Mouse (Mus musculus) gastrocnemius, adult 8-10 months (tissue): ENCODE data around the gene Tmem251. TPM values are rescaled to one million over a fixed set of nuclear protein-coding genes. Genes with fewer than 3 reads are reported as not detected.
A peak's percentile ranks its signal among the peaks of the same experiment; 100 is the strongest.

Experiments used
- DNase-seq, 2 experiments: peaks; one replicate each; pipeline ENCODE4 v3.0.0; 2022; ENCODE audit warnings: low spot score in 2 of 2
- total RNA-seq, 4 experiments: library from RNA; stranded (reverse); gene quantifications; 2 replicates each; pipeline ENCODE4 v1.2.4; 2022

Gene Tmem251
- total RNA-seq, 4 experiments from 2014 or later: 2.3 to 4.2 (median 2.5) TPM

DNA sequence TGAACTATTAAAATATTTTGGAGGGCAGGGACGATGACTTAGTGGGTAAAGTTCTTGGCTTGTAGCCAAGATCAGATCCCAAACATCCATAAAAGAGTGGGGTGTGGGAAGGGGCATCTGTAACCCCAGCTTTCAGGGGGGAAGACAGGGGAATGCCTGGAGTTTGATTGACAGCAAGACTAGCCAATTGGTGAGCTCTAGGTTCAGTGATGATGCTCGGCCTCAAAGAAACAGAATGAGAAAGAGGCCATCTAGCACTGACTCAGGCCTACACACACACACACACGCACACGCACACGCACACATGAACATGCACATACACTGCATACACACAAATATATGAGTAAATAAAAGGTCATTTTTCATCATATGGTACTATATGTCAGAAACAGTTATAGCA lies 33.7 kb upstream of the Tmem251 start:
- DNase-seq: no peak

DNA sequence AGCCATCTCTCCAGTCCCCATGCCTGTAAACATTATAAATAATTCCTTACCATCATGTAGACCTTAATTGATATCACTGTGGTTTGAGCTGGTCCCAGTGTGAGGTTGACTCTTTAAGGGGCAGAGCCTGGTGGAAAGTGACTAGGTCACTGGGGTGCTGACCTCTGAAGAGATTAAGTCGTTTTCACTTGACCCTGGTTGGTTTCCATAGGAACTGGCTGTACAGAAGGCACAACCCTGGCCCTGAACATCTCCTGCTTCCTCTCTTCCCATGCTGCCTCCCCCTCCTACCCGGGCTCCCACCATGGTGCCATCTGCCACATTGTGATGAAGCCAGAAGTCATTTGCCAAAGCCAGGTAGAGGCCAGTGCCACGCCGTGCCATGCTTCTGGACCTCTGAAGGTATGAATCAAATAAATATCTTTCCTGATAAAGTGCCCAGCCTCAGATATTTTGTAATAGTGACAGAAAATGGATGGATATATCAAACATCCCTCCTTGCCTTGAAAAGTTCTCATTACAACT lies 32.6 kb upstream of the Tmem251 start:
- DNase-seq: no peak

DNA sequence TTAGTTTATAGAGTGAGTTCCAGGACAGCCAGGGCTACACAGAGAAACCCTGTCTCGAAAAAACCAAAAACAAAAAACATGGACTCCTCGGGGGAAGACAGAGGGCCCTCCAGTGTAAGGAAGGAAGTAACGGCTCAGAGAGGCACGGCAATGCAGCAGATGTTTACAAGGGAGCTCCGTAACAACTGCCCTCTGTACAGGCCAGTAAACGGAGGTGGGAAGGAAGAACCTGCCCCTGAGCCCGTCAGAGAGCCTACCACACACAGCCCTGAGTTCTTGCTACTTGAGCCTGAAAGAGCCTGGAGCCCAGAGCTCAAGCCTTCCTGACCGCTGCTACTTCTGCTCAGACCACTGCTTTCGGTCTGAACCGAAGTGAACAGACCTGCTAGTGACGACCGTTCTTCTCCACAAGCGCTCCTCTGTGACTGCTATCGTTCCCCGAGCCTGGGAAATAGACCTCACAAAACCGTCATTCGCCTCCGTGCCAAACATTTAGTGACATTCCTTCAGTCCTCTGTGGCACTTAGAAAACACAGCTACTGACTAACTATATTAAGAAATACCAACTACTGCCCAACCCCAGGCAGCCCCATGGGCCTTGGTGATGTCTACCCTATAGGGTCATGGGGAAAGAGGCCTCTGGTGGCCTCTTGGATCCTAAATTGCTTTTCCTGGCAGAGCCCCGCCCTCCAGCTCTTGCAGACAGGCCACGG lies 30.3 kb upstream of the Tmem251 start:
- no peak for DNase-seq

GRCm38 (mm10) chr12:102714116-102714515 lies 29.4 kb upstream of the Tmem251 start:
- DNase-seq: no peak

GRCm38 (mm10) chr12:102714654-102715395 lies 28.7 kb upstream of the Tmem251 start:
- DNase-seq: no peak

DNA sequence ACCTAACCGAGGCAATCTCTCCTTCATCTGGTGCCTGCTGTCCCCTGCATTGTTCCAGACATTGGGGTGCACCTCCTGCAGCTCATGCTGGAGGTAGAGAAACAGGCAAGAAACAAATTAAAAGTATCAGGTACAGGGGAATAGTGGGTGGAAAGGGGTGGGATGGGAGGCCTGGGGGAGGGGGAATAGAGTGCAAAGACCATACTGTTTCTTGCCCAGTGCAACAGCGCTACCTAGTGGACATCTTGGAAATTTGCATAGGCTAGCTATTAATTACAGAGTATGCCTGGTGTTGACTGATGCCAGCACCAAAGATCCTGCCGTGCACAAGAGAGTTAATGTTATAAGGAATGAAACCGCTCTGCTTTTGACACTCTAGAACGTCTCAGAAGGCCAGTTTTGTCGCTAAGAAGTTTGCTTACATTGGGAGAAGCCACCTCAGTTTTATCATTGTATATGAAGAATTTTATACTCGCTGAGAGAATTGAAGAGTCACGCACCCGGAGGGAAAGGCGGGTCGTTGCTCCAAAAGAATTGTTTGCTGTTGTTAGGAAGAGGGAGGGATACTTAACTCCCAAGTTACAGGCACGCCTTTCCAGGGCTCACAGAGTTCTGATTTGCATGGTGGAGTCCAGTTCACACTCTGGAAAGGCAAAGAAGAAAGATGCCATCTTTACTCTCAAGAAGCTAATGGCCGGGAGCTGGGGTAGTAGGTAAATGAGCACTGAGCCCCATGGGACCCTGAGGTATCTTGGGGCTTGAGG lies 23.8 kb upstream of the Tmem251 start:
- DNase-seq: no peak

GRCm38 (mm10) chr12:102722451-102722850 lies 21.1 kb upstream of the Tmem251 start:
- no peak for DNase-seq

DNA sequence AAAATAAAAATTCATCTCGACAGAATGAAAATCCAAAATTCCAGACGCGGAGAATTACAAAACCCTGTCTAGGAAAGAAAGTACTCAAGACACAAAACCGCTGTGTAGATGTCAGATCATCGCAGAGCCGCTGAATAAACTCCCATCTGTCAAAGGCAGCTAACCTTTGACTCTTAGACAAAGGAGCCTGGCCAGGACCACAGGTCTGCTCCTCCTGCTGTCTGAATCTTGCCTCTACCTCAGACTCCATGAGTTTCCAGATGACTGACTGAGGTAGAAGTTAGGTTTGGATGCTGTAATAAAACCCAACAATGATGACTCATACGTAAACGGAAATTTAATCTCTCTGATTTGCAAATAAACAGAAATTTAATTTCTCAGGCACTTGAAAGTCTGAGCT lies 20.6 kb upstream of the Tmem251 start:
- no peak for DNase-seq

DNA sequence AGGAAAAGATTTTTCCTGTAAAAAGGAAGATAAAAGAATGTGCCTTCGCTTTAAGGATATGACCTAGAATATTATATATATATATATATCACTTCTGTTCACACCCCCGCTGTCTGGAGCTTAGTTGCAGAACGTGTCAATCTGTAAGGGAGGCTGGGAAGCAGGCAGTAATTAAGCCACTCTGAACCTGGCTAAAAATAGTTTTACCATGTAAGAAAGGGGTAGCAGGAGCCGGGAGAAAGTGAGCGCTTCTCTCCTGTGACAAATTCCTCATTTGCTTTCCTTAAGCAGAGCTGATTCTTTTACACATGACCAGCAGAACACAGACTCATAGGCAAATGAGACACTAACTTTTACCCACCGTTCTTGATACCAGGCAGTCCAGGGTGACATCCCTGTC lies 19.7 kb upstream of the Tmem251 start:
- no peak for DNase-seq

DNA sequence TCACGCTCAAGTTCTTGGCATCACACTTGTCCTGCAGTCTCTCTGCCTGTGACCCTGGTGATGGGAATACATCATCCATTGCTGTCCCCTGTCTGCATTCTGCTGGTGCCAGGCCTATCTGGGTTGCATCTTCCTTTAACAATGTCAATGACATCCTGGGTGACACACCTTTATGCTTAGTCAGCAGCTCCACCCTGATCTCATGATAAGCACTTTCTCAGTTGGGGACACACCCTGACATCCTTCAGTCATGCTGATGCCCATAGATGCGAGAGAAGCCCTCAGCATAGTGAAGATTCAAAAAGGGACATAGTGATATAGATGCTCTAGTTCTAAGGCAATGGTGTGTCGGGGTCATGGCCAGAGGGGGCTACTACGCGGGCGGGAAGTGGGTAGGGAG lies 18.4 kb upstream of the Tmem251 start:
- DNase-seq: no peak

GRCm38 (mm10) chr12:102725761-102726175 lies 17.8 kb upstream of the Tmem251 start:
- no peak for DNase-seq

DNA sequence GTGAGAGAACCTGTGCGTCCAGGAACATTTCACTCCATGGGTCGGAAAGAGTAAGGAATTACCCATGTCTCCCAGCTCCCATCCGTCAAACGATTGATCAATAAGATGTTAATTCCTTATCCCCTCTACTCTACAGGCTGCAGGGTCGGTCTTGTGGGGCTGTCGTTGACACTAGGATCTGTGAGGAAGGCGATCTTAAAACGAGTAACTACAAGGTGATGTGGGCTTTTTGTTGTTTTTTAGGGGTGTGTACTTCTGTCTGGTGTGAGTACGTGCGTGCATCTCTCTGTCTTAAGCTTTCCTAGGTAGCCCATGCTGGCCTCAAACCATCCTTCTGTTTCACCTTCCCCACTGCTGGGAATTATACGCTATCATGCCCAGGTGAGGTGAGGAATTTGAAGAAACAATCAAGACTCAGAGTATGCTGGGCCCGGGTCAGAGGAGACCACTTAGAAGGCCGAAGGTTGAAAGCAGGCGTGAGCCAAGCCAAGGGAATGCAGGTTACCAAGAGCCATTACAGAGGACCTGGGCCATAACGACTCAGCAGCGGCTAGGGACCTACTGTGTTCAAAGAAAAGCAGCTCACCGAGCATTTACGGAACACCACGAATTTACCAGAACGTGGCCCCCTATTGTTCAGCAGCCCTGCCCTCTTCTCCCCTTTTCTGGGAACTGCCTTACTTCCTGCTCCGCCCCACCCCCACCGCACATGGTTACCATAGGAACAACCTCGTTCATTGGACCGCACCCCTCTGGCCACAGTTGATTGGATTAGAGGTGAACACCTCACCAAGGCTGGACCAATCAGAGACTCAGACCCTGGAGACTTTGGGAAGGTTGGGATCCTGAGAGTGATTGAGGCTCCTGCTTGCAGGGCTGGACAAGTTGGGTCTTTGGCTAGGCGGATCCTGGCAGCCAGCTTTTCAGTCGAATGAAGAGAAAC lies 13.4 kb upstream of the Tmem251 start:
- DNase-seq: no peak

DNA sequence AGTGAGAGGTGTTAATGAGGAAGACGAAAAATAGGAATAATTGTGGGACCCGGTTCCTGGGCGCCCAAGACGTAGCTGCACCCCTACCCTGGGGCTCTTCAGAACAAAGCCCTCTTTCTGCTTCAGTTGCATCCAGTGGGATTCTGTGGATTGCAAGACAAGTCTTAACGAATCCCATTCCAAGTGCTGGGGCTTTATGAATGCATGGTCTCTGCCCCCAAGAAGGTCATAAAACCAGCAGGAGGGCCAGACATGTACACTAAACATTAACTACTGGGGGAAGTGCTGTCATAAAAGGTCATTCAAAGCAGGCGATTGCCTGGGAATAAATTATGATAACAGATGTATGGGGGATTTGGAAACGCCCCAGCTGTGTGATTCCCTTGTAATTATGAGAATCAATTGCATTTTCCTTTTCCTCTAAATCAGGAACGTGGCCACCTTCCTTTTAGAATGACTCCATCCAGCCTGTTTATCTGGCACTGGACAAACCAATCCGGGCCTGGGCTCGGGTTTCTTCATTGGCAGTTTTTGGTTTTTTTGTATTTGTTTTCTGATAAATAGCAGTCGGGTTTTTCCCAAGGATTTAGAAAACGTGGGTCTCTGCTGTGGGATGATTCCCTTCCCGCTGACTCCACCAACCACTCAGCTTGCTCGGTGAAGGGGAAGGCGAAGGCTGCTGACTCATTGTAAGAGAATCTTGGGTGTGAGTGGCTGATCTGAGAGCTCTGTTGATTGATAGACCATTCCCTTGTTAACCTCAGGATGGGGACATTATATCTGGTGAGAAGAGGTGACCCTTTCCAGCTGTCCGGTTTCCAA lies 12.6 kb upstream of the Tmem251 start:
- DNase-seq: no peak

DNA sequence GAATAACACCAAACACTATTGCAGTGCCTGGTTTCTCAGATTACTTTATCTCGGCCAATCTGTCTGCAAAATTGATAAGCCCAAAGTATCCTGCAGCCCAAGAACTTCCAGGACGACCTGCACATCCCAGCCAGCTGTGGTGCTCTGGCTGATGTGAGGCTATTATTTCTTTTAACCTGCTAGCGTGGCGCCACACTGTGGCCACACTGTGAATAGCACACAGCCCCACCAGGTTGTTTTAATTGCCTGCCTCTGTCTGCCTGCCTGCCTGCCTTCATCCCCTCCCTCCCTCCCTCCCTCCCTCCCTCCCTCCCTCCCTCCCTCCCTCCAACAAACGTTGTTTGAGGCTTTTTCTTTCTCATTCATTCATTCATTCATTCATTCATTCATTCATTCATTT lies 10.2 kb upstream of the Tmem251 start:
- peak in 1 of 2 experiments; percentile 31 for DNase-seq

DNA sequence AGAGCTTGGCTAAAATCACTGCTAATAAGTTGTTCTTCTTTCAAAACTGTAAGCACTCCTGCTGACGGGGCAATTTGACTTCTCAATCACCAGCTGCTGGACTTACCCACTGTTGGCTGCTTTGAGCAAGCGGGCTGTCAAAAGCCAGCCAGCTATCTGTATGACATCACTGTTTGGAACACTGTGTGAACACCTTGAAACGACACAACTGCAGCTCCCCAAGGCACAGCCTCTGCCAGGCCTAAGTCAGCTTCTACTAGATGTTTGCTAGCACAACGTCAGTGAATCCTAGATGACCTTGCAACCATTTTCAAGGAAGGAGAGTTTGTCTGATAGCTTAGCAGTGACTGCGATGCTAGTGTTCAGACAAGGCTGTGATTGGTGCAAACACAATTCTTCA lies 4.5 kb upstream of the Tmem251 start:
- no peak for DNase-seq

DNA sequence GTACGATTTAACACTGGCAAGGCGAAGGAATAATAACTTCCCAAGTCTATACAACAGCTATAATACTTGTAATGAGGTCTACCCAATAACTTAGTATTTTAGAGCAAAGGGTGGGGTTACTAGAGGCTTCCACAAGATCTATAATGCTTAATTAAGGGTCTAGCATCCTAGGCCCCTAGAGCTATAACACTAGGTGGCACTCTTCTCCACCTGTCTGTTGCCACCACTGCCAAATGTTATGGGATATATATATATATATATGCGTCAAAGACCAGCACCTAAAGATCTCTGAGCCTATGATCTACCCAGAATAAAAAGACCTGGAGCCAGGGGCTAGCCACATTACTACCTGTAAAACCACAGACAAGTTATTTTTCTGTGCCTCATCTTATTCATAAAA lies 3.3 kb upstream of the Tmem251 start:
- DNase-seq: no peak

GRCm38 (mm10) chr12:102742056-102742455 lies 1.5 kb upstream of the Tmem251 start:
- no peak for DNase-seq

DNA sequence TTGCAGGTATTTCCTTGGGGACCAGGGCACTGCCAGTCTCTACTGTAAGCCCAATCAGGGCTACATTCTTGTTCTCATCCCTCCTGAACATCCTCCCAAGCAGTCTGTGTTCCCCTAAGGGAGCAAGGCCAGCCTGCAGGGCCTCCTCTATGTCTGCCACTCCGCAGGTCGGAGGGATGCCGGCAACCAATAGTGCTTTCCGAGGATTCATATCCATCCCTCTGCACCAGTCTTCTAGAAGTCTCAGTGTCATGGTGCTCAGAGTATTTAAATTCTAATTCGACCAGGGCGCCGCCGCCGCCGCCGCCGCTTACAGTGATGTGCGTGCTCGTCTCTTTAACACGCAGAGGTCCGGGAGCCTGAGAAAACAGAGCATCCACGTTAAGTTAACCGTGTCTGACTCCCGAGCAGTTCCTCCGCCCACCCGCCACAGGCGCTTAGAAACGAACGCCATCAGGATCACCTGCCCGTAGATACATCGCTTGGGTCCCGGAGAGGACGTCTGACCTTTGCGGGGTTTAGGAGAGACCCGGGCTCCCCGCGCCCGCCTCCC lies 450 bp upstream of the Tmem251 start:
- DNase-seq: no peak

- no peak for DNase-seq
Measured at GRCm38 (mm10) chr12:102744839-102745238, 1.3 kb downstream of the Tmem251 start.

- DNase-seq: no peak
Measured at GRCm38 (mm10) chr12:102748256-102748655, 4.7 kb downstream of the Tmem251 start.
